Mouse (Mus musculus): ENCODE results near the gene Bola1. TPM values are rescaled to one million over a fixed set of nuclear protein-coding genes. Genes with fewer than 3 reads are reported as not detected.

Gene Bola1
- polyA plus RNA-seq, 1 experiment = 14.1 TPM

- TF ChIP-seq CTCF (IDR thresholded peaks at IDR 0.05; ENCODE audit: low read depth, low read length) (no peak), POLR2A (IDR thresholded peaks at IDR 0.05; ENCODE audit: borderline replicate concordance, low read depth, low read length) (no peak)
- peaks cover 31% of the 10 kb centered on the region for H3K4me1 ChIP-seq (ENCODE audit: control insufficient read depth, insufficient read depth, low read length)
- 0 out of 2 replicates have a peak overlapping the region, but pooled peaks have one; percentile 2 for H3K4me3 ChIP-seq (ENCODE audit: insufficient read depth, low read length)
- H3K27ac ChIP-seq (ENCODE audit: insufficient read depth, low read depth, low read length) = peak overlapping the region; percentile 85
These were observed 59.7 kb downstream of the Bola1 start for GRCm38 (mm10) chr3:96159820-96160219.

DNA sequence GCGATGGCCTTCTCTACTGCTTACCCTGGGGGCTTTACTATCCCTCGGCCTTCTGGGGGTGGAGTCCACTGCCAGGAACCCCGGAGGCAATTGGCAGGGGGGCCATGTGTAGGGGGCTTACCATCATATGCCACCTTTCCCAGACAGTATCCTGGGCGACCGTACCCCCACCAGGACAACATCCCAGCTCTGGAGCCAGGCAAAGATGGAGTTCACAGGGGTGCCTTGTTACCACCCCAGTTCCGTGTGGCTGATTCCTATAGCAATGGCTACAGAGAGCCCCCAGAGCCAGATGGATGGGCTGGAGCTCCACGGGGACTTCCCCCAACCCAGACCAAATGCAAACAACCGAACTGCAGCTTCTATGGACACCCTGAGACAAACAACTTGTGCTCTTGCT is 64.0 kb downstream of the Bola1 start:
- no peak for TF ChIP-seq POLR2A (IDR thresholded peaks at IDR 0.05; ENCODE audit: borderline replicate concordance, low read depth, low read length)
- TF ChIP-seq CTCF (IDR thresholded peaks at IDR 0.05; ENCODE audit: low read depth, low read length) = no peak
- Histone ChIP-seq H3K27ac (ENCODE audit: insufficient read depth, low read depth, low read length) (no peak overlapping the region), H3K4me1 (ENCODE audit: control insufficient read depth, insufficient read depth, low read length) (peaks cover 31% of the 10 kb centered on the region), H3K4me3 (ENCODE audit: insufficient read depth, low read length) (no peak overlapping the region)

DNA sequence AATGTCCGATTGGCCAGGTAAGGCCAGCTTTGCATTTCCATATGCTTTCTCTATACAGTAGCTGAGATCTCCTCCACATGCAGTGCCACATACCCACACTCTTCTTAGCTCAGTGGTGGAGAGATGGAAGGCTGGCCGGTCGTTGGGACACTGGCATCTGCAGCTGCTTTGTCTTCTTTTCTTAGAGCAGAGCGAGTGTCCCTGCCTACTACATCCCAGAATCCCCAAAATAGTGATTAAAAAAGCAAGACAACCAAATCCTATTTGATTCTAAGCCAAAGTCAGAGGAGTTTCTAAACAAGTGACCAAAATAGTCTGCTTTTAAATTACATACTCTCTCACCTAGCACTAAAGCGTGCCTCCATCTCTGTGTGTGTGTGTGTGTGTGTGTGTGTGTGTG is 66.9 kb downstream of the Bola1 start:
- Histone ChIP-seq H3K27ac (ENCODE audit: insufficient read depth, low read depth, low read length) (peak overlapping the region; percentile 57), H3K4me3 (ENCODE audit: insufficient read depth, low read length) (no peak overlapping the region), H3K4me1 (ENCODE audit: control insufficient read depth, insufficient read depth, low read length) (peaks cover 19% of the 10 kb centered on the region)
- TF ChIP-seq POLR2A (IDR thresholded peaks at IDR 0.05; ENCODE audit: borderline replicate concordance, low read depth, low read length) (no peak), CTCF (IDR thresholded peaks at IDR 0.05; ENCODE audit: low read depth, low read length) (no peak)

DNA sequence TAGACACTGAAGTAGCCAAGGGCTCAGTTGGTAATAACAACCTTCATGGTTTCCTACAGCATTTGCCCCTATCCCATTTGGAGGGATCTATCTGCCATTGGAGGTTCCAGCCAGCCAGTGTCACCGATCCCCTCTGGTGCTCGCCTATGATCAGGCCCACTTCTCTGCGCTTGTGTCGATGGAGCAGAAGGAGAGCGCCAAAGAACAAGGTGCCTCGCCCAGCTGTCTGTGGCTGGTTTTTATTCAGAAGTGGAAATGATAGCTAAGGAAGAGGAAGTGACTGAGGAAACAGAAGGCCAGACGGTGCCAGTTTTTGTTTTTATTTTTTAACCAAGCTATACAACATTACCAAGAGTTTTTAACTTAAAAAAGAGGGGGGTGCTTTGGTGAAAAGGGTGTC is 67.7 kb downstream of the Bola1 start:
- no peak for TF ChIP-seq CTCF (IDR thresholded peaks at IDR 0.05; ENCODE audit: low read depth, low read length)
- no peak for TF ChIP-seq POLR2A (IDR thresholded peaks at IDR 0.05; ENCODE audit: borderline replicate concordance, low read depth, low read length)
- Histone ChIP-seq H3K4me1 (ENCODE audit: control insufficient read depth, insufficient read depth, low read length) (peaks cover 19% of the 10 kb centered on the region), H3K4me3 (ENCODE audit: insufficient read depth, low read length) (no peak overlapping the region), H3K27ac (ENCODE audit: insufficient read depth, low read depth, low read length) (peak overlapping the region; percentile 57)

GRCm38 (mm10) chr3:96147950-96148349 is 71.6 kb downstream of the Bola1 start:
- Histone ChIP-seq H3K27ac (ENCODE audit: insufficient read depth, low read depth, low read length) (no peak overlapping the region), H3K4me1 (ENCODE audit: control insufficient read depth, insufficient read depth, low read length) (peaks cover 21% of the 10 kb centered on the region), H3K4me3 (ENCODE audit: insufficient read depth, low read length) (no peak overlapping the region)
- no peak for TF ChIP-seq CTCF (IDR thresholded peaks at IDR 0.05; ENCODE audit: low read depth, low read length)
- no peak for TF ChIP-seq POLR2A (IDR thresholded peaks at IDR 0.05; ENCODE audit: borderline replicate concordance, low read depth, low read length)

Other genes starting within 250 kb of the Bola1 start
- 298 and 305 TPM in 2 replicates for gene Plekho1, start 223.7 kb downstream of the Bola1 start, polyA plus RNA-seq (2012; ENCODE audit: insufficient read depth, insufficient read length, missing spikeins)
- gene Vps45, start 161.2 kb downstream of the Bola1 start, polyA plus RNA-seq (2012; ENCODE audit: insufficient read depth, insufficient read length, missing spikeins) = 18.6 and 22.9 TPM in 2 replicates
- gene Otud7b, start 115.2 kb downstream of the Bola1 start, polyA plus RNA-seq (2012; ENCODE audit: insufficient read depth, insufficient read length, missing spikeins) = 4.7 and 5.1 TPM in 2 replicates
- 12.6 and 14.4 TPM in 2 replicates for gene Mtmr11, start 57.7 kb downstream of the Bola1 start, polyA plus RNA-seq (2012; ENCODE audit: insufficient read depth, insufficient read length, missing spikeins)
- gene Sf3b4, start 47.4 kb downstream of the Bola1 start, polyA plus RNA-seq (2012; ENCODE audit: insufficient read depth, insufficient read length, missing spikeins) = 53.7 and 62.7 TPM in 2 replicates
- gene Sv2a, start 38.6 kb downstream of the Bola1 start, polyA plus RNA-seq (2012; ENCODE audit: insufficient read depth, insufficient read length, missing spikeins) = 0.64 and 0.92 TPM in 2 replicates
- not detected in 2 replicates for gene Hist2h2ab, start 156 bp upstream of the Bola1 start, polyA plus RNA-seq (2012; ENCODE audit: insufficient read depth, insufficient read length, missing spikeins)
- gene Hist2h2ac, start 1.2 kb upstream of the Bola1 start, polyA plus RNA-seq (2012; ENCODE audit: insufficient read depth, insufficient read length, missing spikeins) = not detected in 2 replicates
- gene Hist2h2be, start 1.4 kb upstream of the Bola1 start, polyA plus RNA-seq (2012; ENCODE audit: insufficient read depth, insufficient read length, missing spikeins) = 13.0 and 13.9 TPM in 2 replicates
- gene Hist2h3c2, start 19.4 kb upstream of the Bola1 start, polyA plus RNA-seq (2012; ENCODE audit: insufficient read depth, insufficient read length, missing spikeins) = 2.4 and 13.5 TPM in 2 replicates
- 14.5 and 22.9 TPM in 2 replicates for gene Hist2h2aa2, start 20.6 kb upstream of the Bola1 start, polyA plus RNA-seq (2012; ENCODE audit: insufficient read depth, insufficient read length, missing spikeins)
- not detected in 2 replicates for gene Hist2h2aa1, start 25.8 kb upstream of the Bola1 start, polyA plus RNA-seq (2012; ENCODE audit: insufficient read depth, insufficient read length, missing spikeins)
- gene Hist2h3c1, start 27.0 kb upstream of the Bola1 start, polyA plus RNA-seq (2012; ENCODE audit: insufficient read depth, insufficient read length, missing spikeins) = 4.9 and 7.4 TPM in 2 replicates
- gene Hist2h4, start 43.6 kb upstream of the Bola1 start, polyA plus RNA-seq (2012; ENCODE audit: insufficient read depth, insufficient read length, missing spikeins) = 1.9 and 3.1 TPM in 2 replicates
- 4.8 and 5.0 TPM in 2 replicates for gene Hist2h3b, start 48.9 kb upstream of the Bola1 start, polyA plus RNA-seq (2012; ENCODE audit: insufficient read depth, insufficient read length, missing spikeins)
- gene Hist2h2bb, start 50.0 kb upstream of the Bola1 start, polyA plus RNA-seq (2012; ENCODE audit: insufficient read depth, insufficient read length, missing spikeins) = 3.1 and 3.6 TPM in 2 replicates
- 153 and 166 TPM in 2 replicates for gene Fcgr1, start 74.3 kb upstream of the Bola1 start, polyA plus RNA-seq (2012; ENCODE audit: insufficient read depth, insufficient read length, missing spikeins)
- not detected in 2 replicates for gene BC107364, start 232.6 kb upstream of the Bola1 start, polyA plus RNA-seq (2012; ENCODE audit: insufficient read depth, insufficient read length, missing spikeins)

Measured in bone marrow macrophage, adult 2 months (primary cell).